Mouse (Mus musculus): ENCODE data around the gene Pld2. TPM values are rescaled to one million over a fixed set of nuclear protein-coding genes. Genes with fewer than 3 reads are reported as not detected.
"Not testable (repeated sequence)": the region's sequence is repeated elsewhere in the genome, so short reads cannot be mapped to it uniquely, and the experiment has no call there.

Gene Pld2
- total and polyA plus RNA-seq, 3 experiments, result 4.3 to 15.1 (median 5.8) TPM

DNA sequence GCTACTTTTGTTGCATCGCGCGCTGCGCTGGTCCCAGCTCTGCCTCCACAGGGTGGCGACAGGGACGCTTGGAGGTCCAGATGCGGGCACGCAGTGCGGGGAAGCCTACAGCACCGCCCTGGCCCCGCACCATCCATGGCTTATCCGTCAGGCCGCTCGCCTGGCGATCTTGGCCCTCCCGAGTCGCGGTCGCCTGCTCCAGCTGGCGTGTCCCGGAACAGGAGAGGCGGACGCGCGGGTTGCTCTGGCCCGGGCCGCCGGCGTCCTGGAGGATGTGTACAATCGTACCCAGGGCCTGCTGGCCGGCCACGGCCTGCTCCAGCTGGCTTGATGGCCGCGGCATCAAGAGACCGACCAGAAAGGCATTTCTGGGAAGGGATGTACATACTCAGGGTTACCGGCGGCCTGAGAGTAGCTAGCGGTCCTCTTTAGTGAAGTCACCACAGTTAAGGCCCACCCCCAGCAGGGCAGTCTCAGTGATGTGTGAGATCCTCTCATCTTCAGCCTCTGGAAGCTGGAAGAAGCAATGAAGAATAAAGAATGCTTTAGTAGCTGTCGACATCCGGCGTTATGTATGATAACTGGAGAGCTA is 19.6 kb upstream of the Pld2 start:
- intact Hi-C loops (cut with DNase I), result loop anchor here (1.0 kb wide), 1 partner anchor 85 kb away; no protein-coding TSS in a partner anchor
- Histone ChIP-seq H3K9ac (ENCODE audit: low read depth, low read length) (peak overlapping the region; percentile 70), H3K4me3 (peak overlapping the region; percentile 44), H3K36me3 (ENCODE audit: control insufficient read depth, insufficient read depth, low read length) (no peaks in the 10 kb centered on the region), H3K27ac (peak overlapping the region; percentile 75), H3K27me3 (ENCODE audit: control insufficient read depth, insufficient read depth, low read length) (no peaks in the 10 kb centered on the region), H3K4me1 (ENCODE audit: control insufficient read depth, insufficient read depth, low read length) (no peaks in the 10 kb centered on the region; the same call in 1 of the 2 replicates), H3K79me2 (replicated peaks; ENCODE audit: control insufficient read depth, insufficient read depth, low read length) (no peaks in the 10 kb centered on the region)
- TF ChIP-seq CTCF (IDR thresholded peaks at IDR 0.05) (peak; percentile 39), EP300 (IDR thresholded peaks at IDR 0.05; ENCODE audit: insufficient read depth, low read depth, low read length) (no peak), POLR2A (IDR thresholded peaks at IDR 0.05; ENCODE audit: insufficient read depth, low read depth, low read length) (0 out of 2 replicates have a peak, but pooled peaks have one; percentile 49)
- 16% methylated on average over 41 of the region's 41 CpGs for WGBS
- peak; percentile 65 to 76 for DNase-seq

GRCm38 (mm10) chr11:70523306-70523989 is 16.4 kb upstream of the Pld2 start:
- H3K79me2 ChIP-seq (replicated peaks; ENCODE audit: control insufficient read depth, insufficient read depth, low read length); H3K9ac ChIP-seq (ENCODE audit: low read depth, low read length); H3K4me3 ChIP-seq; DNase-seq; intact Hi-C loops (cut with DNase I); H3K36me3 ChIP-seq (ENCODE audit: control insufficient read depth, insufficient read depth, low read length); H3K4me1 ChIP-seq (ENCODE audit: control insufficient read depth, insufficient read depth, low read length); H3K27ac ChIP-seq; H3K27me3 ChIP-seq (ENCODE audit: control insufficient read depth, insufficient read depth, low read length): not testable (repeated sequence)
- 84% methylated on average over 8 of the region's 8 CpGs for WGBS
- TF ChIP-seq CTCF (IDR thresholded peaks at IDR 0.05), result 0 out of 2 replicates have a peak, but pooled peaks have one; percentile 15

DNA sequence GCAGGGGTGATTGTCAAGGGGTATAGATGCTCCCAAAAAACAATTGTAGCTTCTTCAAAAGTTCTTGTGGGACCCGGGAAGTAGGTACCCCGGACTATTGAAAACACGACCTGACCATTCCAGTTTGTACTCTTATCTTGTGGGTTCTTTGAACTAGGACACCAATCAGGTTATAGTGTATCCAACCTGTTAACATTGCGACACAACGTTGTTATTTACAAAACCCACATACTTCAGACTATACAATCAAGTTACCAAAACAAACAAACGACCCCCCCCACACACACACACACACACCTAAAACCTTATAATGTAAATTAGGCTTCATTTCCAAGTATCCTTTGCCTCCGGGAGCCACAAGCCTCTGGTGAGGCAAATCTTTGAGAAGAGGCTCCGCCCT is 15.1 kb upstream of the Pld2 start:
- H3K4me1 ChIP-seq (ENCODE audit: control insufficient read depth, insufficient read depth, low read length), result peaks cover 3% of the 10 kb centered on the region
- no peak overlapping the region; the same call in 1 of the 2 replicates for H3K9ac ChIP-seq (ENCODE audit: low read depth, low read length)
- 0 out of 2 replicates have a peak overlapping the region, but pooled peaks have one; percentile 36 for H3K27ac ChIP-seq
- intact Hi-C loops (cut with DNase I), result loop anchor here (1.0 to 2.0 kb wide), 2 partner anchors 16 to 38 kb away; partner anchors contain the start of genes Mink1 and Pld2
- H3K27me3 ChIP-seq (ENCODE audit: control insufficient read depth, insufficient read depth, low read length), result no peaks in the 10 kb centered on the region
- no peak for DNase-seq
- H3K4me3 ChIP-seq, result peak overlapping the region; percentile 72; the same call in 1 of the 2 replicates
- no peaks in the 10 kb centered on the region for H3K79me2 ChIP-seq (replicated peaks; ENCODE audit: control insufficient read depth, insufficient read depth, low read length)
- WGBS, result 4% methylated on average over 8 of the region's 8 CpGs
- peaks cover 2% of the 10 kb centered on the region for H3K36me3 ChIP-seq (ENCODE audit: control insufficient read depth, insufficient read depth, low read length)
- no peak for TF ChIP-seq EP300 (IDR thresholded peaks at IDR 0.05; ENCODE audit: insufficient read depth, low read depth, low read length)
- TF ChIP-seq CTCF (IDR thresholded peaks at IDR 0.05), result no peak
- TF ChIP-seq POLR2A (IDR thresholded peaks at IDR 0.05; ENCODE audit: insufficient read depth, low read depth, low read length), result no peak

DNA sequence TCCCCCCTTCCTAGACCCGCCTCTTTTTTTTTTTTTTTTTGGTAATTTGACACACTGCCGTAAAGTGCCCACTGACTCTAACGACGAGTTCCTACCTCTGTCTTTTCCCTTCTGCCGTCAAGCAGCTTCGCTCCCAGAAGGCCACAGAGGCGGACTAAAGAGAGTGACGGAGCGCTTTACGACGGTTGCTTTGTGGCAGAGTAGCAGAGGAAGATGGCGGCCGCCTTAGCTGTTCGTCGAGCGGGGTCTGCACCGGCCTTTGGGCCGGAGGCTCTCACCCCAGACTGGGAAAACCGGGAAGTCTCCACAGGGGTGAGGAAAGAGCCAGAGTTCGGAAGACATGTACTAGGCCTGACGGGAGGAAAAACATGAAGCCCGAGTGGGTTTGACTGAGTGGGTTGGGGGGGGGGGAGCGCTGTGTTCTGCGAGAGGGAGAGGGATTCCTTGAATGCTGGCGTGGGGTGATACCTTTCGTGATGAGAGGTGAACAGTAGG is 14.6 kb upstream of the Pld2 start, which contains the start of gene Psmb6:
TSS of gene Psmb6 (plus strand) at position 184 of the 495 bp plus-strand sequence.
- peaks cover 2% of the 10 kb centered on the region for H3K36me3 ChIP-seq (ENCODE audit: control insufficient read depth, insufficient read depth, low read length)
- TF ChIP-seq CTCF (IDR thresholded peaks at IDR 0.05) (no peak), EP300 (IDR thresholded peaks at IDR 0.05; ENCODE audit: insufficient read depth, low read depth, low read length) (peak; percentile 61; the same call in 1 of the 2 replicates), POLR2A (IDR thresholded peaks at IDR 0.05; ENCODE audit: insufficient read depth, low read depth, low read length) (peak; percentile 95)
- H3K9ac ChIP-seq (ENCODE audit: low read depth, low read length), result peak within 1 kb of the TSS; percentile 76
- peak within 1 kb of the TSS; percentile 71 for H3K27ac ChIP-seq
- under 1% methylated on average over 25 of the region's 26 CpGs for WGBS
- H3K4me1 ChIP-seq (ENCODE audit: control insufficient read depth, insufficient read depth, low read length), result peaks cover 3% of the 10 kb centered on the region
- no peaks in the 10 kb centered on the region for H3K27me3 ChIP-seq (ENCODE audit: control insufficient read depth, insufficient read depth, low read length)
- DNase-seq, result peak; percentile 90 to 93
- H3K4me3 ChIP-seq, result peak within 1 kb of the TSS; percentile 72
- H3K79me2 ChIP-seq (replicated peaks; ENCODE audit: control insufficient read depth, insufficient read depth, low read length), result no peaks in the 10 kb centered on the region
- intact Hi-C loops (cut with DNase I), result loop anchor here (1.0 to 2.0 kb wide), 2 partner anchors 16 to 37 kb away; partner anchors contain the start of genes Mink1 and Pld2

DNA sequence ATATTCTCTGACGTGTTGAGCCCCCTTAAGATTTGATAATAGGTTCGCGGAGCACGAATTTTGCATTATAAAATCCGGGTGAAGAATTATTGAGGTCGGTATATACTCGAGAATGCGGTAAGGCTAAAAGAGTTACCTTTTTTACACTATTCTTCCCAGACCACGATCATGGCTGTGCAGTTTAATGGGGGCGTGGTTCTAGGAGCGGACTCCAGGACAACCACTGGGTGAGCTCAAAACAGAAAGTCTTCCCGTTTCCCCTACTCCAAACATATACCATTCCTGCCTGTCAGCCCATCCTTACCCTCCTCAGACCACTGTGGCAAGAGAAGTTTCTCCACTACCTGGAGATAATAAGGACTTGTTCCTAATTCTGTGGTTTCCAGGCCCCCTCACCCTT is 14.1 kb upstream of the Pld2 start:
- Histone ChIP-seq H3K36me3 (ENCODE audit: control insufficient read depth, insufficient read depth, low read length) (peaks cover 2% of the 10 kb centered on the region), H3K79me2 (replicated peaks; ENCODE audit: control insufficient read depth, insufficient read depth, low read length) (no peaks in the 10 kb centered on the region), H3K27ac (peak overlapping the region; percentile 71), H3K27me3 (ENCODE audit: control insufficient read depth, insufficient read depth, low read length) (no peaks in the 10 kb centered on the region), H3K4me1 (ENCODE audit: control insufficient read depth, insufficient read depth, low read length) (peaks cover 3% of the 10 kb centered on the region), H3K4me3 (peak overlapping the region; percentile 72), H3K9ac (ENCODE audit: low read depth, low read length) (peak overlapping the region; percentile 76)
- no peak for TF ChIP-seq EP300 (IDR thresholded peaks at IDR 0.05; ENCODE audit: insufficient read depth, low read depth, low read length)
- no peak for TF ChIP-seq POLR2A (IDR thresholded peaks at IDR 0.05; ENCODE audit: insufficient read depth, low read depth, low read length)
- no peak for TF ChIP-seq CTCF (IDR thresholded peaks at IDR 0.05)
- DNase-seq, result no peak
- intact Hi-C loops (cut with DNase I), result loop anchor here (1.0 to 2.0 kb wide), 2 partner anchors 15 to 37 kb away; partner anchors contain the start of genes Mink1 and Pld2
- WGBS, result 3% methylated on average over 12 of the region's 12 CpGs
